Mouse (Mus musculus): Measurements from ENCODE around the gene Gpatch8.

DNA sequence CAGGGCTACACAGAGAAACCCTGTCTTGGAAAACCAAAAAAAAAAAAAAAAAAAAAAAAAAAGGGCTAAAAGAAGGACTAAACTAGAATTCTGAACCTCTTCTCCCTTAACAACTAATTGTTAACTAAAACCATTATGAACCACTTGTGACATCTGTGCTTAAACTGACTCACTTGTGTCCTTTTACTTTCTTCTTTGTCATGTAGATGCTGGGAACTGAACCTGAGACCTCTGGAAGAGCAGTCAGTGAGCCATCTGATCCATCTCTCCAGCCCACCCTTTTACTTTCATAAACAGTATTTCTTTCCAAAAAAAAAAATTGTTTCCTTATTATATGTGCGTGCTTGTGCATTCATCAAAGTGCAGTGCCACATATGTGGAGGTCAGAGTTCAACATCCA is 16.5 kb downstream of the Gpatch8 start:
- TF ChIP-seq POLR2A (IDR thresholded peaks at IDR 0.05; ENCODE audit: insufficient read depth, low read depth, low read length) (no peak), CTCF (IDR thresholded peaks at IDR 0.05) (no peak), EP300 (IDR thresholded peaks at IDR 0.05; ENCODE audit: insufficient read depth, low read depth, low read length) (no peak)
